Mouse (Mus musculus) hindbrain, embryonic 16.5 days (tissue): ENCODE measurements around the gene Fam120b. TPM values are rescaled to one million over a fixed set of nuclear protein-coding genes. Genes with fewer than 3 reads are reported as not detected.
A peak's percentile ranks its signal among the peaks of the same experiment; 100 is the strongest.

ENCODE experiments used
- ATAC-seq: fragments of 200-750 bp; cut with Nextera tagmentation; 2 replicates; pipeline ENCODE4 v1.8.0; 2017; ENCODE audit warnings: moderate TSS enrichment, moderate library complexity
- H3K27ac ChIP-seq: fragments of 300-500 bp; sonication (generic); 2 replicates; pipeline ENCODE4 v1.5.1; 2014; ENCODE audit warnings: low read depth, mild to moderate bottlenecking, control low read depth, low read length, moderate library complexity
- H3K27me3 ChIP-seq: fragments of 300-500 bp; sonication (generic); replicated peaks from 2 replicates; pipeline ENCODE4 v1.6.1; 2014; ENCODE audit warnings: low read length; ENCODE audit not compliant: control insufficient read depth, insufficient read depth
- H3K36me3 ChIP-seq: fragments of 300-500 bp; sonication (generic); 2 replicates; pipeline ENCODE4 v1.6.1; 2014; ENCODE audit warnings: mild to moderate bottlenecking, low read length, moderate library complexity, mixed read lengths; ENCODE audit not compliant: control insufficient read depth, insufficient read depth
- H3K4me1 ChIP-seq: fragments of 300-500 bp; sonication (generic); 2 replicates; pipeline ENCODE4 v1.6.1; 2014; ENCODE audit warnings: low read depth, low read length; ENCODE audit not compliant: control insufficient read depth, insufficient read depth
- H3K4me2 ChIP-seq: fragments of 300-500 bp; sonication (generic); 2 replicates; pipeline ENCODE4 v1.6.1; 2014; ENCODE audit warnings: mild to moderate bottlenecking, low read length, control low read depth, moderate library complexity
- H3K4me3 ChIP-seq: fragments of 300-500 bp; sonication (generic); 2 replicates; pipeline ENCODE4 v1.5.1; 2014; ENCODE audit warnings: mild to moderate bottlenecking, low read length, control low read depth, moderate library complexity
- H3K9ac ChIP-seq: fragments of 300-500 bp; sonication (generic); 2 replicates; pipeline ENCODE4 v1.6.1; 2014; ENCODE audit warnings: low read depth, mild to moderate bottlenecking, control low read depth, low read length, moderate library complexity
- H3K9me3 ChIP-seq: fragments of 300-500 bp; sonication (generic); 2 replicates; pipeline ENCODE4 v1.6.1; 2014; ENCODE audit warnings: mild to moderate bottlenecking, low read length, moderate library complexity; ENCODE audit not compliant: control insufficient read depth
- WGBS: fragments of 180-500 bp; shearing (Covaris S2); extraction: QIAGEN DNeasy Blood & Tissue Kit; methylation state at CpG from one replicate; pipeline ENCODE4 v1.1.7; 2014; 5-methylcytosine and 5-hydroxymethylcytosine counted together
- polyA plus RNA-seq: library from polyadenylated mRNA; unstranded; fragments of >200 nt; fragmentation: Nextera tagmentation; extraction: Ambion mirVana; gene quantifications from 2 replicates; pipeline ENCODE4 v1.2.1, GENCODE M21; 2015

Gene Fam120b
- polyA plus RNA-seq = 45.8 and 48.0 TPM in 2 replicates

DNA sequence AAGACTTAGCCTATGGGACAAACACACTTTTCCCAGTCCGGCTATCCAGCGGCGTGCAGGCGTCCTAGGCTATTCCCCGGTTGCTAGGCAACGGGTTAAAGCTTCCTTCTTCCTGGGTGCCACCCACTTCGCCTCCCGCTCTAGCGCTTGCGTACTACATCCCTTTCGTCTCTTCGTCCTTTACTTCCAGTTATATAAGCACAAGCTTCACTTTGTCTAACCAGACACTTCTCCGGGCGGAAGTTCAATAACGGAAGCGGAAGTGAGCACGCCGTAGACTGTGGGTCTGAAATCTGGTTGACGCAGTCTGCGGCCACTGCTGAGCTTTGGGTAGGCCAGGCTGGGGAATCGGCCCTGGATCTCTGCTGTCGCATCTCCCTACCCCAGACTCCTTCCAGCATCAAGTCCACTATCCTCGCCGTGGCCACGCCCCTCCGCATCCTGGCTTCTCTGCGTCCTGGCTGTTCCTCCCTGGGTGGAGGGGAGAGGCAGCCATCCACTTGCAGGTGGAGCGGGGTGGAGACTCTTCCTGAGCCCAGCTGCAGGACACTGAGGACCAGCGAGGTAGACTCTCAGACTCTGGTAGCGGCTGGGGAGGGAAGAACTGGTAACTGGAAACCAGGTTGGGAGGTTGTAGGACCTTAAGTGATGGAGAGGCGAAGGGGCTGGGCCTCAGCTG is at the start of gene Fam120b:
Fam120b (plus strand) TSS at position 206 of the 679 bp plus-strand sequence.
- Histone ChIP-seq H3K4me1 (peaks cover 21% of the 10 kb centered on the region), H3K9ac (peak within 1 kb of the TSS; percentile 97), H3K27ac (peak within 1 kb of the TSS; percentile 91), H3K9me3 (no peaks in the 10 kb centered on the region), H3K4me3 (peak within 1 kb of the TSS; percentile 93), H3K4me2 (peak within 1 kb of the TSS; percentile 98), H3K27me3 (peaks cover 2% of the 10 kb centered on the region; the same call in 1 of the 2 replicates), H3K36me3 (no peaks in the 10 kb centered on the region)
- ATAC-seq = peak; percentile 99
- under 1% methylated on average over 31 of the region's 31 CpGs for WGBS

- no peaks in the 10 kb centered on the region for H3K9me3 ChIP-seq
- no peak overlapping the region for H3K4me3 ChIP-seq
- no peak for ATAC-seq
- no peak overlapping the region for H3K9ac ChIP-seq
- no peak overlapping the region for H3K4me2 ChIP-seq
- H3K27ac ChIP-seq = no peak overlapping the region
- H3K27me3 ChIP-seq = peaks cover 2% of the 10 kb centered on the region; the same call in 1 of the 2 replicates
- WGBS = 81% methylated on average over 2 of the region's 2 CpGs
- no peaks in the 10 kb centered on the region for H3K4me1 ChIP-seq
- no peaks in the 10 kb centered on the region for H3K36me3 ChIP-seq
Observed at GRCm38 (mm10) chr17:15350152-15350551, 45.9 kb upstream of the Fam120b start.

- Histone ChIP-seq H3K27me3 (peaks cover 2% of the 10 kb centered on the region; the same call in 1 of the 2 replicates), H3K4me3 (no peak overlapping the region), H3K36me3 (no peaks in the 10 kb centered on the region), H3K9me3 (no peaks in the 10 kb centered on the region), H3K4me2 (no peak overlapping the region), H3K9ac (no peak overlapping the region), H3K27ac (no peak overlapping the region), H3K4me1 (no peaks in the 10 kb centered on the region)
- ATAC-seq = no peak
- WGBS = 68% methylated on average over 10 of the region's 10 CpGs
Observed at GRCm38 (mm10) chr17:15352869-15353610, 43.0 kb upstream of the Fam120b start.

DNA sequence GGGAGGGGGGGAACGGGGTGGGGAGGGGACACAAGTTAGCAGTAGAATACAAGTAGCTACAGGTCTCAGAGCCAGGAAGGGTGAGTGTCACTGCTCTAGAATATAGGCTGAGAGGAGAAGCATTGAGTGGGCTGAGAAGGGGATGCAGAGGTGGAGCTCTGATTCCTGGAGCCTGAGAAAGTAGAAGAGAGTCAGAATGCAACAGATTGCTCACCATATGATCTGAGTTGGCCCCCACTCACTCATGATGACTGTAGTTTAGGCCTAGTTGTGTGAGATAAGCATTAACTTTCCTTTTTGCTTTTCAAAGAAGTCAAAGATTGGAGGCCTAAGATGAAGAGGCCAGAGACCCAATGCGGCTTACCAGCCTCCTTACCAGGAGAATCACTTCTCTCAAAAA is 42.0 kb upstream of the Fam120b start:
- no peak overlapping the region for H3K27ac ChIP-seq
- H3K4me2 ChIP-seq = no peak overlapping the region
- 90% methylated on average over 2 of the region's 2 CpGs for WGBS
- peaks cover 2% of the 10 kb centered on the region; the same call in 1 of the 2 replicates for H3K27me3 ChIP-seq
- ATAC-seq = no peak
- no peak overlapping the region for H3K4me3 ChIP-seq
- H3K4me1 ChIP-seq = no peaks in the 10 kb centered on the region
- H3K9ac ChIP-seq = no peak overlapping the region
- H3K9me3 ChIP-seq = no peaks in the 10 kb centered on the region
- no peaks in the 10 kb centered on the region for H3K36me3 ChIP-seq

DNA sequence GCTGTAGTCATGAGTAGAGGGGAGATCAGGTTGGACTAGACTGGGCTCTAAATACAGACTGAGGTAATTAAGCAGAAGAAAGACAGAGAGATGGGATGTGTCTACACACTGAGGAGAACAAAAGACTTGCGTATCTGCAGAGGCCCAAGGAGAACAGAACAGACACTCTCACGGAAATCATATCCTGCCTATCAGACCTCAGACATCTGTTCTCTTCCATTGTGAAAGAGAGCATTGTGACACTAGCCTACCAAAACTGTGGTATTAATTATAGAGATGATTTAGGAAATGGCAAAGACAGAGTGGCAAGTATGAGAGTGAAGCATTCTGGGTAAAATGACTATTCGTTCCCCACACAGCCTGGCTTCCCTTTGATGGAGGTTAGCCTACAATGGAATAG is 40.9 kb upstream of the Fam120b start:
- Histone ChIP-seq H3K4me2 (no peak overlapping the region), H3K9me3 (no peaks in the 10 kb centered on the region), H3K4me1 (no peaks in the 10 kb centered on the region), H3K27ac (no peak overlapping the region), H3K27me3 (peaks cover 2% of the 10 kb centered on the region; the same call in 1 of the 2 replicates), H3K36me3 (no peaks in the 10 kb centered on the region), H3K4me3 (no peak overlapping the region), H3K9ac (no peak overlapping the region)
- 87% methylated on average over 3 of the region's 3 CpGs for WGBS
- ATAC-seq = no peak

GRCm38 (mm10) chr17:15356526-15356925 is 39.5 kb upstream of the Fam120b start:
- Histone ChIP-seq H3K4me2 (no peak overlapping the region), H3K4me3 (no peak overlapping the region), H3K27ac (no peak overlapping the region), H3K27me3 (no peaks in the 10 kb centered on the region), H3K36me3 (no peaks in the 10 kb centered on the region), H3K4me1 (no peaks in the 10 kb centered on the region), H3K9ac (no peak overlapping the region), H3K9me3 (no peaks in the 10 kb centered on the region)
- 93% methylated on average over 5 of the region's 5 CpGs for WGBS
- no peak for ATAC-seq

DNA sequence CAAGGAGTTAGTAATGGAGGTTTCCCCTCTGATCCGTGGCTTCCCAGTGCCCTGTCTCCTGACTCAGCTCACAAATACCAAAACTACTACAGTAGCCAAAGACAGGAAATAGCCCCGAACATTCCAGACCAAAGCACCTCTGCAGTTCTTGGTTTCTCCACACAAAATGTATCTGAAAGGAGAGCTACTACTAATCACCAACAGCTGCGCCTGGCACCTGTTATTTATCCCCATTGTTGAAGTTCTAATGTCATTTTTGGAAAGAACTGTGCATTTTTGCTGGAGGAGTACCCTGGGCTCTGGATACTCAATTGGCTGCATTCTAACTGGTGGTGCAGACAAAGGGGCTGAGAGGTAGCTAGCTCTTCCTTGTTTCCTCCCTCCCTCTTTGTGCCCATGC is 38.9 kb upstream of the Fam120b start:
- ATAC-seq = no peak
- no peak overlapping the region for H3K4me3 ChIP-seq
- no peak overlapping the region for H3K4me2 ChIP-seq
- H3K9me3 ChIP-seq = no peaks in the 10 kb centered on the region
- no peak overlapping the region for H3K9ac ChIP-seq
- no peaks in the 10 kb centered on the region for H3K4me1 ChIP-seq
- H3K27me3 ChIP-seq = no peaks in the 10 kb centered on the region
- H3K36me3 ChIP-seq = no peaks in the 10 kb centered on the region
- no peak overlapping the region for H3K27ac ChIP-seq
- 87% methylated on average over 3 of the region's 3 CpGs for WGBS

DNA sequence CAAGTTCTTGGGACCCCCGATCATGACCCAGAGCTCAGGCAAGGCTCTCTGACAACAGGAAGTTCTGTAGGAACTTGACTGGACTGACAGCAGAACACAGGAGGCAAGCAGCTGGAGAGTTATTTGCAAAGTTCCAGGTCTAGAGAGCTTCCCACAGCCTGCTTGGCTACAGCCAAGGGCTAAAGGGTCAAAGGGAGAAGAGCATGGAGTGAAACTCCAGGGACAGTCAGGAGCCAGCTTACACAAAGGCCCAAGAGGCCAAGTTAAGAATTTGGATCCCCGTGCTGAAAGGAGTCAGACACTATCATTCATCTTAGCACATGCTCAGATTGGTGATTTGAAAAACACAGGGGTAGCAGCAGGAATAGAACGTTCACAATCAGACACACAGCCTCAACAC is 32.3 kb upstream of the Fam120b start:
- no peaks in the 10 kb centered on the region for H3K4me1 ChIP-seq
- no peak overlapping the region for H3K4me3 ChIP-seq
- peaks cover 16% of the 10 kb centered on the region for H3K36me3 ChIP-seq
- no peak overlapping the region for H3K4me2 ChIP-seq
- no peak overlapping the region for H3K27ac ChIP-seq
- H3K9me3 ChIP-seq = no peaks in the 10 kb centered on the region
- H3K9ac ChIP-seq = no peak overlapping the region
- WGBS = 72% methylated on average over 3 of the region's 3 CpGs
- no peaks in the 10 kb centered on the region for H3K27me3 ChIP-seq
- no peak for ATAC-seq

- H3K9ac ChIP-seq = no peak overlapping the region
- 86% methylated on average over 5 of the region's 5 CpGs for WGBS
- no peak overlapping the region for H3K4me3 ChIP-seq
- no peaks in the 10 kb centered on the region for H3K4me1 ChIP-seq
- H3K27ac ChIP-seq = no peak overlapping the region
- no peak overlapping the region for H3K4me2 ChIP-seq
- H3K27me3 ChIP-seq = no peaks in the 10 kb centered on the region
- ATAC-seq = no peak
- no peaks in the 10 kb centered on the region for H3K9me3 ChIP-seq
- H3K36me3 ChIP-seq = peaks cover 29% of the 10 kb centered on the region
Observed at GRCm38 (mm10) chr17:15365650-15366049, 30.4 kb upstream of the Fam120b start.
